Mouse (Mus musculus) lung, adult 2 months (tissue): ENCODE measurements around the gene Inpp4b.

Source experiments
- CTCF ChIP-seq: fragments of 200-500 bp; IDR thresholded peaks from 2 replicates; pipeline ENCODE4 v1.5.1; 2011; ENCODE audit warnings: mild to moderate bottlenecking, low read length, control low read depth; ENCODE audit not compliant: insufficient read depth
- POLR2A ChIP-seq: fragments of 200-500 bp; IDR thresholded peaks from 2 replicates; pipeline ENCODE4 v1.6.1; 2011; ENCODE audit warnings: low read depth, mild to moderate bottlenecking, control low read depth, low read length, borderline replicate concordance; ENCODE audit errors: extremely low read depth

DNA sequence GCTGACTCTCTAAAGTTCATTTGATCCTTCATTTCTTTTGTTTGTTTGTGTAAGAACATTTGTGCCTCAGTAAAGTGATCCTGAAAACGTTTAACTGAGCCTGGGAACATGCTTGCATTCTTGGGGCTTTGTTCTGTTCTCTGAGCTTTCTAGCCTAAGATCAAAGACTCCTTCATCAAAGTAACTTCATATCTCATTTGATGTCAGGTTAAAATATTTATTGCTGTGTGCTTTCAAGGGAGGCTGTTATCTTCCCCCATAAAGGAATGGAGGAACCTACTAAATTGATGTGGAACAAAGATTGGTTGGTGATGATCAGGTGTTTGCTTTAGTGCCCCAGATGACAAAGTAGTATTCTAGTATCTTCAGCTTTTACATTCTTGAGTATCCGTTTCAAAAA is 352.5 kb downstream of the Inpp4b start:
- TF ChIP-seq CTCF (no peak), POLR2A (no peak)
